Mouse (Mus musculus) lung, embryonic 15.5 days (tissue): Measurements from ENCODE around the gene Rnf17. TPM values are rescaled to one million over a fixed set of nuclear protein-coding genes. Genes with fewer than 3 reads are reported as not detected.

Experiments used
- ATAC-seq: fragments of 200-750 bp; cut with Nextera tagmentation; 2 replicates; pipeline ENCODE4 v1.8.0; 2017; ENCODE audit warnings: moderate number of reproducible peaks, borderline replicate concordance; ENCODE audit not compliant: low FRiP score, low TSS enrichment; ENCODE audit errors: extremely low read depth
- H3K27ac ChIP-seq: fragments of 300-500 bp; sonication (generic); 2 replicates; pipeline ENCODE4 v1.5.1; 2015; ENCODE audit warnings: moderate library complexity, mild to moderate bottlenecking, inconsistent platforms
- H3K27me3 ChIP-seq: fragments of 300-500 bp; sonication (generic); 2 replicates; pipeline ENCODE4 v1.6.1; 2015; ENCODE audit warnings: inconsistent platforms
- H3K36me3 ChIP-seq: fragments of 300-500 bp; sonication (generic); 2 replicates; pipeline ENCODE4 v1.6.1; 2015; ENCODE audit warnings: inconsistent platforms
- H3K4me1 ChIP-seq: fragments of 300-500 bp; sonication (generic); 2 replicates; pipeline ENCODE4 v1.6.1; 2015; ENCODE audit warnings: inconsistent platforms
- H3K4me2 ChIP-seq: fragments of 300-500 bp; sonication (generic); 2 replicates; pipeline ENCODE4 v1.6.1; 2015; ENCODE audit warnings: inconsistent platforms, mild to moderate bottlenecking, moderate library complexity
- H3K4me3 ChIP-seq: fragments of 300-500 bp; sonication (generic); 2 replicates; pipeline ENCODE4 v1.5.1; 2015; ENCODE audit warnings: mild to moderate bottlenecking, inconsistent platforms
- H3K9ac ChIP-seq: fragments of 300-500 bp; sonication (generic); 2 replicates; pipeline ENCODE4 v1.6.1; 2015; ENCODE audit warnings: inconsistent platforms
- H3K9me3 ChIP-seq: fragments of 300-500 bp; sonication (generic); 2 replicates; pipeline ENCODE4 v1.6.1; 2016; ENCODE audit warnings: inconsistent platforms
- WGBS: fragments of 180-500 bp; shearing (Covaris S2); methylation state at CpG from one replicate; pipeline ENCODE4 v1.1.7; 2015; 5-methylcytosine and 5-hydroxymethylcytosine counted together
- polyA plus RNA-seq: library from polyadenylated mRNA; unstranded; fragments of >200 nt; fragmentation: Nextera tagmentation; extraction: Ambion mirVana; gene quantifications from 2 replicates; pipeline ENCODE4 v1.2.1, GENCODE M21; 2015

The Rnf17 gene
- polyA plus RNA-seq, 1 experiment from 2014 or later = 1.9 TPM

- H3K27me3 ChIP-seq = no peaks in the 10 kb centered on the region
- H3K4me1 ChIP-seq = no peaks in the 10 kb centered on the region
- H3K9ac ChIP-seq = no peak overlapping the region
- H3K27ac ChIP-seq = no peak overlapping the region
- H3K4me3 ChIP-seq = no peak overlapping the region
- H3K4me2 ChIP-seq = no peak overlapping the region
- H3K36me3 ChIP-seq = no peaks in the 10 kb centered on the region
- WGBS = 41% methylated on average over 6 of the region's 6 CpGs
- no peaks in the 10 kb centered on the region for H3K9me3 ChIP-seq
- no peak for ATAC-seq
Measured at GRCm38 (mm10) chr14:56512084-56512483, 109.7 kb downstream of the Rnf17 start.

DNA sequence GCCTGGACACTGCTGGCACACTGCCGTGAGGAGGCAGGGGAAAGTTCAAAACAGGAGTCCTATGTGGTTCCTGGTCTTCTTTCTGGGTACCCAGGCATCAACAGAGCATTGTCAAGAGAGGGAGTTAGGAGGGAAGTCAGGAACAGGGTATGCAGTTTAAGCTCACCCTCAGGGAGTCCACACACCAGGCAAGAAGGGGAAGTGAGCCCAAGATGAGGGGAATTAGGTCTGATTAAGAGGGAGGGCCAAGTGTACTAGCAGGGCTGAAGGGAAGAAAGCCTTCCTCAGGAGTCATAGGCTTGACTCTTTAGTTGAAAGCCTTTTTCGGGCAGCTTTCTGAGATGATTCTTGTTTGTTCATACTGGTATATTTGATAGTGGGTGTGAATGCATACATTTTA is 112.4 kb downstream of the Rnf17 start:
- Histone ChIP-seq H3K4me1 (no peaks in the 10 kb centered on the region), H3K4me2 (no peak overlapping the region), H3K36me3 (no peaks in the 10 kb centered on the region), H3K27me3 (no peaks in the 10 kb centered on the region), H3K9me3 (no peaks in the 10 kb centered on the region), H3K27ac (no peak overlapping the region), H3K4me3 (no peak overlapping the region), H3K9ac (no peak overlapping the region)
- 81% methylated on average over 2 of the region's 2 CpGs for WGBS
- ATAC-seq = no peak

- H3K36me3 ChIP-seq = peaks cover 27% of the 10 kb centered on the region
- no peaks in the 10 kb centered on the region for H3K9me3 ChIP-seq
- no peaks in the 10 kb centered on the region for H3K4me1 ChIP-seq
- H3K4me3 ChIP-seq = no peak overlapping the region
- H3K9ac ChIP-seq = no peak overlapping the region
- H3K27ac ChIP-seq = no peak overlapping the region
- H3K4me2 ChIP-seq = no peak overlapping the region
- ATAC-seq = no peak
- 82% methylated on average over 2 of the region's 2 CpGs for WGBS
- H3K27me3 ChIP-seq = no peaks in the 10 kb centered on the region
Measured at GRCm38 (mm10) chr14:56530788-56531187, 128.4 kb downstream of the Rnf17 start.

- Histone ChIP-seq H3K4me1 (no peaks in the 10 kb centered on the region), H3K4me2 (no peak overlapping the region), H3K9ac (no peak overlapping the region), H3K36me3 (peaks cover 11% of the 10 kb centered on the region; the same call in 1 of the 2 replicates), H3K9me3 (no peaks in the 10 kb centered on the region), H3K27me3 (no peaks in the 10 kb centered on the region), H3K27ac (no peak overlapping the region), H3K4me3 (no peak overlapping the region)
- no peak for ATAC-seq
- 70% methylated on average over 1 of the region's 1 CpGs for WGBS
Measured at GRCm38 (mm10) chr14:56544946-56545345, 142.6 kb downstream of the Rnf17 start.

DNA sequence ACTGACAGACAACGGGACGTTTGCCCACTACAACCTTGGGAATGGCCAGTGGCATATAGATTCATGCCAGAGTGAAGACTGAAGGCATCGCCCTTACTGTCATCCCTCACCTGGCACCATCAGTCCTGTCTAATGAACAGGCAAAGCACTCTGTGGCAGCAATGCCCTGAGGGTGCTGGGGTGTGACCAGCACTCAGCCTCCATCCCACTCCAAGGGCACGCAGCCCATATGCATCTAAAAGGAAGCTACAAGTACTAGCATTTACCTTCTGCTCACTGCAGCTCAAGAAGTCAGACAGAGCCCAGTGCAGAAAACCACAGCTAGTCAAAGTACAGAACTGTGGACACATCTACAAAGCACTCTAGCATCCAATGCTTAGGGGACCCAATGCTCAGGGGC is 143.1 kb downstream of the Rnf17 start:
- WGBS = 82% methylated on average over 4 of the region's 4 CpGs
- no peaks in the 10 kb centered on the region for H3K27me3 ChIP-seq
- H3K4me2 ChIP-seq = no peak overlapping the region
- H3K36me3 ChIP-seq = peaks cover 11% of the 10 kb centered on the region; the same call in 1 of the 2 replicates
- no peak overlapping the region for H3K27ac ChIP-seq
- no peaks in the 10 kb centered on the region for H3K4me1 ChIP-seq
- no peak overlapping the region for H3K4me3 ChIP-seq
- no peaks in the 10 kb centered on the region for H3K9me3 ChIP-seq
- no peak for ATAC-seq
- H3K9ac ChIP-seq = no peak overlapping the region

GRCm38 (mm10) chr14:56550960-56551359 is 148.6 kb downstream of the Rnf17 start:
- H3K27ac ChIP-seq = no peak overlapping the region
- H3K9me3 ChIP-seq = no peaks in the 10 kb centered on the region
- H3K4me2 ChIP-seq = no peak overlapping the region
- ATAC-seq = no peak
- peaks cover 24% of the 10 kb centered on the region for H3K36me3 ChIP-seq
- no peak overlapping the region for H3K4me3 ChIP-seq
- H3K4me1 ChIP-seq = no peaks in the 10 kb centered on the region
- WGBS = 92% methylated on average over 4 of the region's 4 CpGs
- H3K9ac ChIP-seq = no peak overlapping the region
- no peaks in the 10 kb centered on the region for H3K27me3 ChIP-seq

DNA sequence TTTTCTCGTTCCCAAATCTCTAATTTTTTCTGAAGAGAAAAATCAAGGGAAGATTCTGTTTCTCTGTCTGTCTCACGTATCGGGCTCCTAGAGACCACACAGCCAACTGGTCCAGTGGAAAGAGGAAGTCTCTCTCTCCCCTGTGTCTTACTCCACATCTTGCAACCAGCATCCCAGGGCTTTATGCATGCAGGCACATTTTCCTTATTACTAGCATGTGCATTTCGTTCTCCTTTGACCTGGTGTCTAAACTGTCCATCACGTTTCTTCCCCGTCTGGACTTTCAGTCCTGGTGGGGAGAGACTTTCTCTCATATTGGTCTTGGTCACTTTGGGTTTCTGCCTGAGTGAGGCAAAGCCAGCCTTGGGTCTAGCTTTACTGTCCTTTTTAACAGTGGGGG is 150.5 kb downstream of the Rnf17 start:
- no peak overlapping the region for H3K4me2 ChIP-seq
- H3K4me3 ChIP-seq = no peak overlapping the region
- H3K27me3 ChIP-seq = no peaks in the 10 kb centered on the region
- ATAC-seq = no peak
- no peaks in the 10 kb centered on the region for H3K9me3 ChIP-seq
- H3K27ac ChIP-seq = no peak overlapping the region
- WGBS = 93% methylated on average over 6 of the region's 6 CpGs
- peaks cover 28% of the 10 kb centered on the region for H3K36me3 ChIP-seq
- H3K9ac ChIP-seq = no peak overlapping the region
- H3K4me1 ChIP-seq = no peaks in the 10 kb centered on the region

- Histone ChIP-seq H3K4me1 (no peaks in the 10 kb centered on the region), H3K36me3 (peaks cover 28% of the 10 kb centered on the region), H3K9me3 (no peaks in the 10 kb centered on the region), H3K27me3 (no peaks in the 10 kb centered on the region), H3K4me2 (no peak overlapping the region), H3K27ac (no peak overlapping the region), H3K4me3 (no peak overlapping the region), H3K9ac (no peak overlapping the region)
- ATAC-seq = no peak
- WGBS = 90% methylated on average over 7 of the region's 7 CpGs
Measured at GRCm38 (mm10) chr14:56553331-56553730, 150.9 kb downstream of the Rnf17 start.

DNA sequence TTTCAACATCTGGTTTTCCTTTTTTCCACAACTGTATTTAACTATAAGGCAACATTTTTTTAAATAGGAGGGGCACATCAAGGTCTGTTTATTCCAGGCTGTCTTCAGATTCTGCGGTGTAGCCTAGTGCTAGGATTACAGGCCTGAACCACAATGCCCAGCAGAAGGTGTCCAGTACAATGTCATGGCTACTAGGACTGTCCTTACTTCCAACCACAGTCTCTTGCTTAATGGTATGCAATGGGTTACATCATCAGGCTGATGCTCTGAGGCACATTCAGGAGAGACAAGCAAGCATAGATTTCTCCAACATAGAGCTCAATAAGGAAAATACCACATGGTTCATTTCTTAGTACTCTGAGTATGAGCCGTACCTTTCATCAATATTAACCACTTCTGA is 152.3 kb downstream of the Rnf17 start:
- Histone ChIP-seq H3K36me3 (peaks cover 23% of the 10 kb centered on the region), H3K27ac (no peak overlapping the region), H3K4me2 (no peak overlapping the region), H3K4me1 (no peaks in the 10 kb centered on the region), H3K9ac (no peak overlapping the region), H3K9me3 (no peaks in the 10 kb centered on the region), H3K27me3 (no peaks in the 10 kb centered on the region), H3K4me3 (no peak overlapping the region)
- no peak for ATAC-seq
- WGBS = 89% methylated on average over 2 of the region's 2 CpGs

GRCm38 (mm10) chr14:56559134-56559533 is 156.8 kb downstream of the Rnf17 start:
- no peak overlapping the region for H3K4me3 ChIP-seq
- 73% methylated on average over 3 of the region's 3 CpGs for WGBS

GRCm38 (mm10) chr14:56567476-56567875 is 165.1 kb downstream of the Rnf17 start:
- H3K36me3 ChIP-seq = peaks cover 9% of the 10 kb centered on the region; the same call in 1 of the 2 replicates
- no peaks in the 10 kb centered on the region for H3K27me3 ChIP-seq
- no peaks in the 10 kb centered on the region for H3K9me3 ChIP-seq
- H3K4me2 ChIP-seq = no peak overlapping the region; the same call in 1 of the 2 replicates
- H3K4me3 ChIP-seq = no peak overlapping the region
- H3K4me1 ChIP-seq = peaks cover 17% of the 10 kb centered on the region; the same call in 1 of the 2 replicates
- H3K27ac ChIP-seq = no peak overlapping the region
- no peak overlapping the region for H3K9ac ChIP-seq
- no peak for ATAC-seq
- 49% methylated on average over 7 of the region's 7 CpGs for WGBS

More at GRCm38 (mm10) chr14:56559134-56559533, 156.8 kb downstream of the Rnf17 start:
- Histone ChIP-seq H3K4me1 (no peaks in the 10 kb centered on the region), H3K9ac (no peak overlapping the region), H3K27me3 (no peaks in the 10 kb centered on the region), H3K27ac (no peak overlapping the region), H3K4me2 (no peak overlapping the region), H3K9me3 (no peaks in the 10 kb centered on the region), H3K36me3 (peaks cover 17% of the 10 kb centered on the region)
- ATAC-seq = no peak

DNA sequence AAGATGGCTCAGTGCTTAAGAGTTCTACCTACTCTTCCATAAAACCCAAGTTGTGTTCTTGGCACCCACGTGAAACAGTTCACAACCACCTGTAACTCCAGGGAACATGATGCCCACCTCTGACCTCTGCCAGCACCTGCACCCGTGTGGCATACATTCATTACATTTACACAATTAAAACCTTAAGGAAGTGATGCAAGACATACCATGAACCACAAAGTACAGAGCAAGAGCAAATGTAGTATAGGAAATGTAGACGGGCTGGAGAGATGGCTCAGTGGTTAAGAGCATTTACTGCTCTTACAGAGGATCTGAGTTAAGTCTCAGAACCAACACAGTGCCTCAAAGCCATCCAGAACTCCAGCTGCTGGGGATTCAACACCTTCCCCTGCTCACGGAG is 166.7 kb downstream of the Rnf17 start:
- Histone ChIP-seq H3K9ac (no peak overlapping the region), H3K27ac (no peak overlapping the region), H3K4me2 (no peak overlapping the region), H3K9me3 (no peaks in the 10 kb centered on the region), H3K36me3 (peaks cover 1% of the 10 kb centered on the region; the same call in 1 of the 2 replicates), H3K4me1 (peaks cover 19% of the 10 kb centered on the region; the same call in 1 of the 2 replicates), H3K27me3 (no peaks in the 10 kb centered on the region), H3K4me3 (no peak overlapping the region)
- WGBS = 79% methylated on average over 4 of the region's 4 CpGs
- no peak for ATAC-seq
